Mouse (Mus musculus): ENCODE results near the gene Mtmr10. TPM values are rescaled to one million over a fixed set of nuclear protein-coding genes. Genes with fewer than 3 reads are reported as not detected.

The Mtmr10 gene
- polyA plus RNA-seq (2012; rRNA removed), result 11.6 and 11.9 TPM in 2 replicates

DNA sequence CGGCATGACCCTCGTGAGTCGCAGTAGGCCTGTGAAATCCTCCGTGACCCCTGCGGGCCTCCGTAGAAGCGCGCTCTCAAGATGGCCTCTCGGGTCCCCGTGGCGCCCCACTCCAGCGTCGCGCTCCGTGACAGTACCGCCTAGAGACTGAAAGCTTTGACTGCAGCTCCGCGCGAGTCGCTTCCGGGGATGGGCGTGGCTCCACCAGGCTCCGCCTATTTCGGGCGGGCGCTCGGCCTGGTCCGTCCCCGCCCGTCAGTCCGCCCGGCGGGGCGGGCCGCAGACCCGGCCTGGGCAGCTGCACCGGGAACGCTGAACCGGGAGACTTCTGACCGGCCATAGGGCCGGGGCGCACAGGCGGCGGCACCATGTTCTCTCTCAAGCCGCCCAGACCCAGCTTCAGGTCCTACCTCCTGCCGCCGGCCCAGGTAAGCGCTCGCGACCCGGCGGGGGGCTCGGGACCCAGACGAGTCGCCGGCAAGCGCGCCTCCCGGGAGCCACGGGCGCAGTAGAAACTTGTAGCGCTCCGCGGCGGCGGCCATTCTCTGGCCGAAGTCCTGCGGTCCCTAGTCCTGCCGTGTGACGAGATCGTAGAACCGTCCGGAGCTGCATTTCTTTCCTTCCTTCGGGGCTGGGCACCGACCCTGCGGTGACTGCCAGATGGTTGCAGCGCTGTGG, at the start of gene Mtmr10:
TSS of gene Mtmr10 (plus strand) at position 240 of the 678 bp plus-strand sequence.
- Histone ChIP-seq H3K4me1 (ENCODE audit: control insufficient read depth, insufficient read depth, low read length) (peaks cover 7% of the 10 kb centered on the region), H3K27ac (ENCODE audit: insufficient read depth, low read length) (peak within 1 kb of the TSS; percentile 61), H3K4me3 (ENCODE audit: insufficient read depth, low read length) (peak within 1 kb of the TSS; percentile 74)
- TF ChIP-seq POLR2A (IDR thresholded peaks at IDR 0.05; ENCODE audit: extremely low read depth, insufficient read depth, low read length) (peak; percentile 46), CTCF (IDR thresholded peaks at IDR 0.05; ENCODE audit: extremely low read depth, insufficient read depth, low read length) (no peak)

DNA sequence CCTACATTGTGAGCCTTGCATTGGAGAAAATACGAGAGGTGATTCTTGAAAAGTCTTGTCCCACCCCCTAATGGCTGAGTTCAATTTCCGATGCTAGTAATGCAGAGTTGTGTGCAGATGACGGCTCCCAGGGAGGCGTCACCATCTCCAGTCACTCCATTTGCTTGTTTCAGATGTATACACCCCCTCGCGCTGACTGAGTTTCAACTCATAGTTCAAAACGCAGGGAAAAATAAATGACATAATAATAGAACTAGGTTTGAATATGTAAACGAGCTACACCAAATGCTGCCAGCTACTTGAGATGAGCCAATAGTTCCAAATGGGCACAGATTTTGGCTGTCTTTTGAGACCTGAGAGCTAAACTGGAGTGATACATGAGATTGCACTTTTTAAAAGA, 49.7 kb upstream of the Mtmr10 start:
- no peak for TF ChIP-seq CTCF (IDR thresholded peaks at IDR 0.05; ENCODE audit: extremely low read depth, insufficient read depth, low read length)
- TF ChIP-seq POLR2A (IDR thresholded peaks at IDR 0.05; ENCODE audit: extremely low read depth, insufficient read depth, low read length), result no peak
- Histone ChIP-seq H3K4me1 (ENCODE audit: control insufficient read depth, insufficient read depth, low read length) (no peaks in the 10 kb centered on the region), H3K27ac (ENCODE audit: insufficient read depth, low read length) (no peak overlapping the region), H3K4me3 (ENCODE audit: insufficient read depth, low read length) (no peak overlapping the region)

DNA sequence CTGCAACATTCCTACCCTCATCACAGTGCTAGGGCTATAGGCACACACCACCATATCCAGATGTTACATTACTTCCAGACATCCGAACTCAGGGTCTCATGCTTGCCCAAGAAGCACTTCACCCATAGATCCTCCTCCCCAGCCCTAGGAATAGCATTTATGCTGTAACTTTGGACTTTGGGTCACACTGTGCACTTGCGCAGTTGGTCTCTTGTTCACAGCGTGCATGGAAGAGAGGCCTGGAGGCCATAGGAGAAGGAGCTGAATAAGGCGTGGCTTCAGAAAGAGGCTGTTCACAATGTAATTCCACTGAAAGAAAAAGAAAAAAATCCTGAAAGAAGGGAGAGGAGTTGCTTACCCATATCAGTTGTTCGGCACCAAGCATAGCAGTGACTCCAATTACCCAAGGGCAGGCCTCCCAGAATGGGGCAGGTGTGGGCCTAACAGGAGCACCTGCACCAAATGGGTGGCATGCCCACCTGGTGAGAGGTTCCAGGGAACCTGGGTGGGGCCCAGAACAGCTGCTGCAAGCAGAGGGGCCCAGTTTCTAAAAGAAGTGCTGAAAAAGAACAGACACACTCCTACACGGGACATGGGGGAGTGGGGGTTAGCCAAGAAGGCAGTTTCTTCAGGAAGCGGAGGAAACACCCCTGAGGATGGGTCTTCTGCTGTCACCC, 48.9 kb upstream of the Mtmr10 start:
- no peaks in the 10 kb centered on the region for H3K4me1 ChIP-seq (ENCODE audit: control insufficient read depth, insufficient read depth, low read length)
- TF ChIP-seq POLR2A (IDR thresholded peaks at IDR 0.05; ENCODE audit: extremely low read depth, insufficient read depth, low read length) (no peak), CTCF (IDR thresholded peaks at IDR 0.05; ENCODE audit: extremely low read depth, insufficient read depth, low read length) (no peak)
- no peak overlapping the region for H3K4me3 ChIP-seq (ENCODE audit: insufficient read depth, low read length)
- H3K27ac ChIP-seq (ENCODE audit: insufficient read depth, low read length), result no peak overlapping the region

DNA sequence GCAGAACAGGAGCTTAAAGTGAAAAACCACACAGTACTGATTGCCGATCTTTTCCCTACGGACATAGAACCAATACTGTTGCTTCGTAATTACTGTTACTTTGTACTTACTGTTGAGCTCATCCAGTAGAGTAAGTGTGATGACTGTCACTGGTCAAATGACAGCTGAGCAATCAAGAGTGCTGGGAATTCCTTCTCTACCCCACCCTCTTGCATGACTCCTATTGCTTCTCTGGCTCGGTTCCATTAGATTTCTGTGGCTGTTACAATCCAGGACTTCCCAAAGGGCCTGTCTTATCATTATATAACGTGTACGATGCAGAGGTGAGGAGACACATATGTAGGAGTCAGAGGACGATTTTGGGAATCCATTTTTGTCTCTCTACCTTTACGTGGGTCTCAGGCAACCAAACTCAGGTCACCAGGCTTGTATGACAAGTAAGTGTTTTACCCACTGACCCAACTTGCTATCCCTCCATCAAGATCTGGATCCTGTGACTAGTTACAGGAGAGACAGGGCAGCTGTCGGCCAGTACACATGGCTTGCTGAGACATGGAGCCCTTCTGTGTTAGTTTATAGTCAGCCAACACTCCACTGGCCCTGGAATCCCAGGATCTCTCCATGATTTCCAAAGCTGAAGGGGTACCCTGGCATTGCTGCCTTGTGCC, 48.2 kb upstream of the Mtmr10 start:
- TF ChIP-seq POLR2A (IDR thresholded peaks at IDR 0.05; ENCODE audit: extremely low read depth, insufficient read depth, low read length) (no peak), CTCF (IDR thresholded peaks at IDR 0.05; ENCODE audit: extremely low read depth, insufficient read depth, low read length) (no peak)
- no peak overlapping the region for H3K4me3 ChIP-seq (ENCODE audit: insufficient read depth, low read length)
- H3K27ac ChIP-seq (ENCODE audit: insufficient read depth, low read length), result no peak overlapping the region
- no peaks in the 10 kb centered on the region for H3K4me1 ChIP-seq (ENCODE audit: control insufficient read depth, insufficient read depth, low read length)

DNA sequence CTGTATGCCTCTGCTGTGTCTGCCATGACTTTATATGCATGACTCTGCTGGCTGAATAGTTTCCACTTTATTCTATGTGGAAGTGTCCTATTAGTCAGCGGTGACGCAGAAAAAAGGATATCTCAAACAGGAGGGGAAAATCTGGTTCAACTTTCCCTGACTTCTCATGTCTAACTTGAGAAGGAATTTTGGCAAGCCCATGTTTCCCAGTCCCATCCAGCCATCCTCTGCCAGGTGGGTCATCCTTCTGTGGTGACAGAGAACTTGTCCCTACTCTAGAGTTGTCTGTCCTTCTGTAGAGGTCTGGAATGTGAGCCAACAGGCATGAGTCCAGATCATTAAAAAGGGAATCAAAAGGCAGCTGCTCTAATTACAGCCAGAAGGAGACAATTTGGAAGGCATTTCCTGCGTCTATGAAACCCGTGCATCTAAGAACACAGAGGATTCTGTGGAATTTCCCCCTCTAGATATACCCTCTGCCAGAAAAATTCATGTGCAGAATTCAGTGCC, 47.6 kb upstream of the Mtmr10 start:
- no peak overlapping the region for H3K27ac ChIP-seq (ENCODE audit: insufficient read depth, low read length)
- no peak overlapping the region for H3K4me3 ChIP-seq (ENCODE audit: insufficient read depth, low read length)
- H3K4me1 ChIP-seq (ENCODE audit: control insufficient read depth, insufficient read depth, low read length), result no peaks in the 10 kb centered on the region
- TF ChIP-seq POLR2A (IDR thresholded peaks at IDR 0.05; ENCODE audit: extremely low read depth, insufficient read depth, low read length) (no peak), CTCF (IDR thresholded peaks at IDR 0.05; ENCODE audit: extremely low read depth, insufficient read depth, low read length) (no peak)

DNA sequence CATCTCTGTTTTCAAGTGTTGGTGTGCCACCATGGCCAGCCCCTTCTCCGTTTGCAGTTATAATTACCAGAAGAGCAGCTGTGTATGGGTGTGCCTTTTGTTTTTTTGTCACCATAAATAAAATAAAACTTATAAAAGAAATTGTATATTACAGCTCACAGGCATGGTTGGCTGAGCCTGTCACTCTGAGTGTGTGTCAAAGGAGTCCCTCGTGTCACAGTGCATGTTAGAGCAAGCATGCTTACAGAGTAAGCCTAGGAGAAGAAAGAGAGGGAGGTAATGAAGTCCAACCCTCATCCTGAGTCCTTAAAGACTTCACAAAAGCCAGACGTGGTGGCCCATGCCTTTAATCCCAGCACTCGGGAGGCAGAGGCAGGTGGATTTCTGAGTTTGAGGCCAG, 45.0 kb upstream of the Mtmr10 start:
- no peaks in the 10 kb centered on the region for H3K4me1 ChIP-seq (ENCODE audit: control insufficient read depth, insufficient read depth, low read length)
- no peak overlapping the region for H3K4me3 ChIP-seq (ENCODE audit: insufficient read depth, low read length)
- no peak for TF ChIP-seq POLR2A (IDR thresholded peaks at IDR 0.05; ENCODE audit: extremely low read depth, insufficient read depth, low read length)
- TF ChIP-seq CTCF (IDR thresholded peaks at IDR 0.05; ENCODE audit: extremely low read depth, insufficient read depth, low read length), result no peak
- H3K27ac ChIP-seq (ENCODE audit: insufficient read depth, low read length), result no peak overlapping the region

DNA sequence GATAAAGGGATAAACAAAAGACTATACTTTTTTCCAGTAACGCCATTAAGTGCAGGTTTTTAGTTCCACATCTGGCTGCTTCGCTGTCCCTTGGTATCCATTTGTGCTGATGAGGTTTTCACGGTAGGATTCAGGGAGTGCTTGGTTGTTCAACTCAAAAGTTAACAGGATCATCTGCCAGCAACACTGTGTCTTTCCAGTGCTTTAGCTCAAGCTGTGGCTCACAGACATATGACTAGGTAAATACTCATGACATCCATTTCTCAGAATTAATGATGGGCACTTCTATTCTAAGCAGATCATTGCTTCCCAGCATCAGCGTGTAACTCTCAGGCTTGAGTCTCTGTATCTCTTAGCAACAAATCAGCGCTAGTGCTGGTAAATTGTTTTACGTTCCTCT, 43.1 kb upstream of the Mtmr10 start:
- Histone ChIP-seq H3K4me3 (ENCODE audit: insufficient read depth, low read length) (no peak overlapping the region), H3K4me1 (ENCODE audit: control insufficient read depth, insufficient read depth, low read length) (no peaks in the 10 kb centered on the region), H3K27ac (ENCODE audit: insufficient read depth, low read length) (no peak overlapping the region)
- TF ChIP-seq CTCF (IDR thresholded peaks at IDR 0.05; ENCODE audit: extremely low read depth, insufficient read depth, low read length) (no peak), POLR2A (IDR thresholded peaks at IDR 0.05; ENCODE audit: extremely low read depth, insufficient read depth, low read length) (no peak)

DNA sequence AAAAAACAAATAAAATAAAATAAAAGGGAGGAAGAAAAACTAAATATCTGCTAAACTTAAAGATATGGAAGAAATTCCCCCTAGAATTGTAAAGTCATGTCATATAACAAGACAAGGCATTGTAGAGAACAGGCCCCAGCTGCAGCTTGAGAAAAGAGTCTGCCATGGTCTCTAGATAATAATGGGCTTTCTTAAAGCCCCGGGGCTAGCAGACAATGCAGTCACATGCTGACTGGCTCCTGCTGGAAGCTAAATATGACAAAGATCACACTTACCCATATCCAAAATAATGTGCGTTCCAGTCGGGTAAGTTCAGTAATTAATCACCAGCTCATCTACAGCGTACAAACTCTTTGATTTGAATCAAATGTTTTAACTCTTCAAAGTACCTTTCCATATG, 40.7 kb upstream of the Mtmr10 start:
- Histone ChIP-seq H3K27ac (ENCODE audit: insufficient read depth, low read length) (no peak overlapping the region), H3K4me1 (ENCODE audit: control insufficient read depth, insufficient read depth, low read length) (no peaks in the 10 kb centered on the region), H3K4me3 (ENCODE audit: insufficient read depth, low read length) (no peak overlapping the region)
- TF ChIP-seq POLR2A (IDR thresholded peaks at IDR 0.05; ENCODE audit: extremely low read depth, insufficient read depth, low read length) (no peak), CTCF (IDR thresholded peaks at IDR 0.05; ENCODE audit: extremely low read depth, insufficient read depth, low read length) (no peak)

DNA sequence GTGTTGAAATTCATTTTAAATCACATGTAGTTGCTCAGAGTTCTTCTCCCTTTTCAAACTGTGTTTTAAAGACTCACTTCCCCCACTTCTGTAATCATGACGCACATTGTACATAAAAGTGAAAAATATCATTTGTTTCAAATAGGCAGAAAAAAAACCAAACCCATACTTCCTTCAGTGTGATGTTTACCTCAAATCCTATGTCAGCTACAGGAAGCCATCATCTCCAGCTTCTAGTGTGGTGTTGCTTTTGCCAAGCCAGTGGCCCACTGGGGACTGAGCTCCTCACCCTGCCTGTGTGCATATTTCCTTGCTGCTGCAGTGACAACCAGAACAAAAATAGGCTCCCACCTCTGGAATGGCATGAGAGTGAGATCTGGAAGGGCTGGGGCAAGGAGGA, 39.1 kb upstream of the Mtmr10 start:
- H3K27ac ChIP-seq (ENCODE audit: insufficient read depth, low read length), result no peak overlapping the region
- H3K4me3 ChIP-seq (ENCODE audit: insufficient read depth, low read length), result no peak overlapping the region
- TF ChIP-seq CTCF (IDR thresholded peaks at IDR 0.05; ENCODE audit: extremely low read depth, insufficient read depth, low read length), result no peak
- no peak for TF ChIP-seq POLR2A (IDR thresholded peaks at IDR 0.05; ENCODE audit: extremely low read depth, insufficient read depth, low read length)
- H3K4me1 ChIP-seq (ENCODE audit: control insufficient read depth, insufficient read depth, low read length), result no peaks in the 10 kb centered on the region

Measured in cortical plate, adult 2 months (tissue).